Mouse (Mus musculus) forebrain, embryonic 12.5 days (tissue): ENCODE data around the gene Chl1. TPM values are rescaled to one million over a fixed set of nuclear protein-coding genes. Genes with fewer than 3 reads are reported as not detected.
A peak's percentile ranks its signal among the peaks of the same experiment; 100 is the strongest.

Experiments
- ATAC-seq: fragments of 200-750 bp; cut with Nextera tagmentation; 2 replicates; pipeline ENCODE4 v1.8.0; 2017; ENCODE audit warnings: moderate TSS enrichment; ENCODE audit not compliant: low FRiP score
- H3K27ac ChIP-seq: fragments of 300-500 bp; sonication (generic); 2 replicates; pipeline ENCODE4 v1.5.1; 2016; ENCODE audit warnings: mild to moderate bottlenecking
- H3K27me3 ChIP-seq: fragments of 300-500 bp; sonication (generic); 2 replicates; pipeline ENCODE4 v1.6.1; 2016; ENCODE audit warnings: mild to moderate bottlenecking
- H3K36me3 ChIP-seq: fragments of 300-500 bp; sonication (generic); replicated peaks from 2 replicates; pipeline ENCODE4 v1.6.1; 2016; ENCODE audit warnings: mild to moderate bottlenecking
- H3K4me1 ChIP-seq: fragments of 300-500 bp; sonication (generic); 2 replicates; pipeline ENCODE4 v1.6.1; 2016
- H3K4me2 ChIP-seq: fragments of 300-500 bp; sonication (generic); 2 replicates; pipeline ENCODE4 v1.6.1; 2016; ENCODE audit warnings: mild to moderate bottlenecking, moderate library complexity
- H3K4me3 ChIP-seq: fragments of 300-500 bp; sonication (generic); replicated peaks from 2 replicates; pipeline ENCODE4 v1.5.1; 2016; ENCODE audit warnings: mild to moderate bottlenecking
- H3K9ac ChIP-seq: fragments of 300-500 bp; sonication (generic); 2 replicates; pipeline ENCODE4 v1.6.1; 2016; ENCODE audit warnings: mild to moderate bottlenecking
- H3K9me3 ChIP-seq: fragments of 300-500 bp; sonication (generic); 2 replicates; pipeline ENCODE4 v1.6.1; 2016
- WGBS: fragments of 180-500 bp; shearing (Covaris S2); methylation state at CpG from one replicate; pipeline ENCODE4 v1.1.7; 2016; 5-methylcytosine and 5-hydroxymethylcytosine counted together
- polyA plus RNA-seq: library from polyadenylated mRNA; unstranded; fragments of >200 nt; fragmentation: Nextera tagmentation; extraction: Ambion mirVana; gene quantifications from 2 replicates; pipeline ENCODE4 v1.2.1, GENCODE M21; 2016

The Chl1 gene
- polyA plus RNA-seq, 1 experiment from 2014 or later: 22.9 TPM

DNA sequence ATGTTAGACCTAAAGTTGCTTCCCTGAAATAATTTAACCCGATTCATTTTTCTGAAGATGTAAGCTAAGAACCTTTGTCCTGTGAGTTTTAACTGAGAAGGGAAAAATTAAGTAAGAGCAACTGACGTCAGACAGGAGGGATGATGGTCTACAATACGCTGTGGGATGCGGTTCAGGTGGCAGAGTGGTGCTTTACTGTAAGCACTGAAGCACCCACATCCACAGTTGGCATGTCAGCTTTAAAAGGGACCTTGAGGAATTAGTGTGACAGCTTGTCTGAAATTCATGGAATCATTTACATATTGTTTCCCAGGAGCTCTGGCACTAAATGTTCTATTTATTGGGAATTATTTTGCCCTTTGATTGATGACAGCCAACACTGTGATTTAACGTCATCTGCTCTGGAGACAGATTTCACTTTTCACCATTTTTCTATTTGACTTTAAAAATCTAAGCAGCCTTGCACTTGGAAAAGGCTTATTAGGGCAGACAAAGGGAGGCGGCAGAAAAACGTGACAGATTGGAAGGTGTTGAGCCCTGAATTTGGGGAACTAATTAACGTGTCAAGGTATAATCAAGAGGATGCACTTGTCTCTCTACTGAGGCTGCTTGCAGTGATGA lies 3.3 kb downstream of the Chl1 start:
- 0 out of 2 replicates have a peak overlapping the region, but pooled peaks have one; percentile 1 for H3K27ac ChIP-seq
- 59% methylated on average over 8 of the region's 8 CpGs for WGBS
- no peak overlapping the region for H3K4me3 ChIP-seq
- H3K4me1 ChIP-seq: peaks cover 22% of the 10 kb centered on the region
- H3K9ac ChIP-seq: no peak overlapping the region
- H3K36me3 ChIP-seq: no peaks in the 10 kb centered on the region
- H3K4me2 ChIP-seq: 0 out of 2 replicates have a peak overlapping the region, but pooled peaks have one; percentile 1
- peaks cover 37% of the 10 kb centered on the region for H3K27me3 ChIP-seq
- H3K9me3 ChIP-seq: no peaks in the 10 kb centered on the region
- ATAC-seq: no peak

GRCm38 (mm10) chr6:103514346-103514745 lies 4.0 kb downstream of the Chl1 start:
- 26% methylated on average over 1 of the region's 1 CpGs for WGBS
- Histone ChIP-seq H3K9me3 (no peaks in the 10 kb centered on the region), H3K4me2 (no peak overlapping the region), H3K4me1 (peaks cover 22% of the 10 kb centered on the region), H3K27ac (no peak overlapping the region), H3K4me3 (no peak overlapping the region), H3K36me3 (no peaks in the 10 kb centered on the region), H3K9ac (no peak overlapping the region), H3K27me3 (peaks cover 35% of the 10 kb centered on the region)
- no peak for ATAC-seq

- Histone ChIP-seq H3K27me3 (peaks cover 31% of the 10 kb centered on the region), H3K36me3 (no peaks in the 10 kb centered on the region), H3K27ac (no peak overlapping the region), H3K4me2 (no peak overlapping the region), H3K9me3 (no peaks in the 10 kb centered on the region), H3K4me3 (no peak overlapping the region), H3K4me1 (peaks cover 22% of the 10 kb centered on the region), H3K9ac (no peak overlapping the region)
- ATAC-seq: no peak
- WGBS: 53% methylated on average over 1 of the region's 1 CpGs
Observed at GRCm38 (mm10) chr6:103514756-103515155, 4.4 kb downstream of the Chl1 start.

DNA sequence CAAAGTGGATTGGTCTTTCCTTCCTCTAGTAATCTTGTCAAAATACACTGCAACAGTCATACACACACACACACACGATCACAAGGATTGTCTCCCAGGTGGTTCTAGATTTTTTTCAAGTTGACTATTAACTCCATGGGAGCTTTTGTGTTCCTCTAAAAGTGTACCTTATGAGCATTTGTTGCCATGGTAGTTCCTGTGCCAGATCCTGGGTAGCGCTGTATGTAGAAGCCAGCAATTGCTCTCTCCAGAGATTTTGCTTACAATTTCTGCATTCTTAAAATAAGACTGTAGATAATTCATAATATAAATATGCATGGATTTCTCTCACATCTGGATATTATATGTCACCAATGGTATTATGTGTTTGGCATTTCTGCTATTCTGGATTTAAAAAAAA lies 9.2 kb downstream of the Chl1 start:
- H3K27ac ChIP-seq: no peak overlapping the region
- no peak overlapping the region for H3K9ac ChIP-seq
- H3K27me3 ChIP-seq: peaks cover 4% of the 10 kb centered on the region; the same call in 1 of the 2 replicates
- no peak for ATAC-seq
- H3K4me1 ChIP-seq: no peaks in the 10 kb centered on the region
- H3K4me3 ChIP-seq: no peak overlapping the region
- no peaks in the 10 kb centered on the region for H3K9me3 ChIP-seq
- WGBS: 81% methylated on average over 2 of the region's 2 CpGs
- no peaks in the 10 kb centered on the region for H3K36me3 ChIP-seq
- no peak overlapping the region for H3K4me2 ChIP-seq

DNA sequence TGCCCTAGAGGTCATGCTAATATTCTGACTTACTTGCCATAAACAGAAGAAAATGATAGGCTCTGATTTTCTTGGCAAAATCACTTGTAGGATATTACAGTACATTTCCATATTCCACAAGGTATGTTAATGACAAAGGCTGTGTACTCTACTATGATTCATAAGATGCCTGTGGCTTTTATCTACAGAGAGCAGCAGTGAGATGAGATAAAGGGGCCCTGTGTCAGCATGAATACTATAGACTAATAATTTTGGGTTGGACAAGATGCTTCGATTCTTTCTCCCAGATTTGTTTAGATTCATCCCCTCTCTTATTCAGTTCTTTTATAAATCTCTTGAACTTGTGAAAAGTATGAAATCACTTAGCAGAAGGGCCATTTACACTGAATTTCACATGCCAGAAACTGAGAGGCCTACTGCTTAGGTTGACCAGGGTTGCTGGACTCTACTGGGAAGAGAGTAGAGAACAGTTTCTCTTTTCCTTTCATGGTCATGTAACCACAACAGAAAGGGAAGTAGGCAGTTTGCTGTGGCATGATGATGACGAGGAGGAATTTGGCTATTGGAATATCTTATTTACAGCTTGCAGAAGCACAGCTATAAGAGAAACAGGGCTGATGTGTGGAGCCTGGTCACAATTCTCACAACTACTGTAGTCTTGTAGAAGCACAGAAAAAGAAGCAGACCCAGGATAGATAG lies 15.1 kb downstream of the Chl1 start:
- Histone ChIP-seq H3K4me2 (no peak overlapping the region), H3K9ac (no peak overlapping the region), H3K9me3 (no peaks in the 10 kb centered on the region), H3K27ac (no peak overlapping the region), H3K4me1 (no peaks in the 10 kb centered on the region), H3K4me3 (no peak overlapping the region), H3K36me3 (no peaks in the 10 kb centered on the region), H3K27me3 (no peaks in the 10 kb centered on the region)
- 88% methylated on average over 2 of the region's 2 CpGs for WGBS
- ATAC-seq: no peak

GRCm38 (mm10) chr6:103526945-103527777 lies 16.8 kb downstream of the Chl1 start:
- ATAC-seq: no peak
- no peaks in the 10 kb centered on the region for H3K4me1 ChIP-seq
- H3K27ac ChIP-seq: no peak overlapping the region
- no peaks in the 10 kb centered on the region for H3K27me3 ChIP-seq
- 81% methylated on average over 8 of the region's 8 CpGs for WGBS
- H3K9me3 ChIP-seq: no peaks in the 10 kb centered on the region
- H3K4me2 ChIP-seq: no peak overlapping the region
- no peaks in the 10 kb centered on the region for H3K36me3 ChIP-seq
- H3K9ac ChIP-seq: no peak overlapping the region
- H3K4me3 ChIP-seq: no peak overlapping the region

GRCm38 (mm10) chr6:103533048-103533447 lies 22.7 kb downstream of the Chl1 start:
- ATAC-seq: no peak
- no peaks in the 10 kb centered on the region for H3K4me1 ChIP-seq
- H3K27ac ChIP-seq: no peak overlapping the region

DNA sequence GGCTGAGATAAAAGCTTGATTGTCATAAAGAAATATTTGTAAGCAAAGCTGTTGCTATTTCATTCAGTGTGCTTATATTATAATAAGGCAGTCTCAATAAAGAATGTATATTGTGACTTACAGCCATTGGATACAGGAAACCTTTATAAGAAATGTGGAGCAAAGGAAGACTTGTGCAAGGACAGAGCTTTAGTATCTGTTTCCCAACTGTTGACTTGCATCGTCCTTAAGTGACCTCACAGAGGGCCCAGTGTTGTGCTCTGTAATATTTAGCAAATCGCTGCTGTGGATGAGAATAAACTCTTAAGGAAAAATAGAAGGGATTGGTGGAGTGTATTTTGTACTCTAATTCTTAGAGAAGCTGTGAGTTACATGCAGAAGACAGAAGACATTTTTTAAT lies 23.6 kb downstream of the Chl1 start:
- Histone ChIP-seq H3K27me3 (no peaks in the 10 kb centered on the region), H3K4me2 (no peak overlapping the region), H3K36me3 (no peaks in the 10 kb centered on the region), H3K9me3 (no peaks in the 10 kb centered on the region), H3K9ac (no peak overlapping the region), H3K27ac (no peak overlapping the region), H3K4me1 (no peaks in the 10 kb centered on the region), H3K4me3 (no peak overlapping the region)
- ATAC-seq: no peak
- WGBS: 83% methylated on average over 2 of the region's 2 CpGs

More at GRCm38 (mm10) chr6:103533048-103533447, 22.7 kb downstream of the Chl1 start:
- Histone ChIP-seq H3K36me3 (no peaks in the 10 kb centered on the region), H3K27me3 (no peaks in the 10 kb centered on the region), H3K4me3 (no peak overlapping the region), H3K4me2 (no peak overlapping the region), H3K9ac (no peak overlapping the region), H3K9me3 (no peaks in the 10 kb centered on the region)

- 51% methylated on average over 2 of the region's 2 CpGs for WGBS
- ATAC-seq: no peak
Observed at GRCm38 (mm10) chr6:103542576-103542975, 32.2 kb downstream of the Chl1 start.

GRCm38 (mm10) chr6:103543753-103544152 lies 33.4 kb downstream of the Chl1 start:
- no peak overlapping the region for H3K4me3 ChIP-seq
- 0 out of 2 replicates have a peak, but pooled peaks have one; percentile 33 for ATAC-seq
- H3K9ac ChIP-seq: no peak overlapping the region
- no peak overlapping the region for H3K27ac ChIP-seq
- no peak overlapping the region for H3K4me2 ChIP-seq
- H3K9me3 ChIP-seq: no peaks in the 10 kb centered on the region
- no peaks in the 10 kb centered on the region; the same call in 1 of the 2 replicates for H3K27me3 ChIP-seq
- WGBS: 9% methylated on average over 1 of the region's 1 CpGs
- H3K4me1 ChIP-seq: peaks cover 6% of the 10 kb centered on the region; the same call in 1 of the 2 replicates
- H3K36me3 ChIP-seq: no peaks in the 10 kb centered on the region

More at GRCm38 (mm10) chr6:103542576-103542975, 32.2 kb downstream of the Chl1 start:
- no peaks in the 10 kb centered on the region for H3K36me3 ChIP-seq
- no peak overlapping the region for H3K9ac ChIP-seq
- H3K4me2 ChIP-seq: no peak overlapping the region
- H3K27ac ChIP-seq: no peak overlapping the region
- H3K4me1 ChIP-seq: peaks cover 6% of the 10 kb centered on the region; the same call in 1 of the 2 replicates
- H3K27me3 ChIP-seq: no peaks in the 10 kb centered on the region; the same call in 1 of the 2 replicates
- no peaks in the 10 kb centered on the region for H3K9me3 ChIP-seq
- no peak overlapping the region for H3K4me3 ChIP-seq

- H3K27me3 ChIP-seq: no peaks in the 10 kb centered on the region; the same call in 1 of the 2 replicates
- H3K27ac ChIP-seq: no peak overlapping the region
- H3K4me2 ChIP-seq: no peak overlapping the region
- H3K4me1 ChIP-seq: peaks cover 6% of the 10 kb centered on the region; the same call in 1 of the 2 replicates
- H3K9me3 ChIP-seq: no peaks in the 10 kb centered on the region
- H3K9ac ChIP-seq: no peak overlapping the region
- ATAC-seq: no peak
- 71% methylated on average over 3 of the region's 3 CpGs for WGBS
- H3K4me3 ChIP-seq: no peak overlapping the region
- H3K36me3 ChIP-seq: no peaks in the 10 kb centered on the region
Observed at GRCm38 (mm10) chr6:103546314-103546713, 35.9 kb downstream of the Chl1 start.

GRCm38 (mm10) chr6:103549929-103550328 lies 39.5 kb downstream of the Chl1 start:
- Histone ChIP-seq H3K27ac (no peak overlapping the region), H3K36me3 (no peaks in the 10 kb centered on the region), H3K9me3 (no peaks in the 10 kb centered on the region), H3K4me3 (no peak overlapping the region), H3K4me2 (no peak overlapping the region), H3K9ac (no peak overlapping the region), H3K27me3 (no peaks in the 10 kb centered on the region), H3K4me1 (no peaks in the 10 kb centered on the region)
- 86% methylated on average over 4 of the region's 4 CpGs for WGBS
- ATAC-seq: no peak
